12 mouse cellular contexts compared by ENCODE assay signal in the genomic region with DNA sequence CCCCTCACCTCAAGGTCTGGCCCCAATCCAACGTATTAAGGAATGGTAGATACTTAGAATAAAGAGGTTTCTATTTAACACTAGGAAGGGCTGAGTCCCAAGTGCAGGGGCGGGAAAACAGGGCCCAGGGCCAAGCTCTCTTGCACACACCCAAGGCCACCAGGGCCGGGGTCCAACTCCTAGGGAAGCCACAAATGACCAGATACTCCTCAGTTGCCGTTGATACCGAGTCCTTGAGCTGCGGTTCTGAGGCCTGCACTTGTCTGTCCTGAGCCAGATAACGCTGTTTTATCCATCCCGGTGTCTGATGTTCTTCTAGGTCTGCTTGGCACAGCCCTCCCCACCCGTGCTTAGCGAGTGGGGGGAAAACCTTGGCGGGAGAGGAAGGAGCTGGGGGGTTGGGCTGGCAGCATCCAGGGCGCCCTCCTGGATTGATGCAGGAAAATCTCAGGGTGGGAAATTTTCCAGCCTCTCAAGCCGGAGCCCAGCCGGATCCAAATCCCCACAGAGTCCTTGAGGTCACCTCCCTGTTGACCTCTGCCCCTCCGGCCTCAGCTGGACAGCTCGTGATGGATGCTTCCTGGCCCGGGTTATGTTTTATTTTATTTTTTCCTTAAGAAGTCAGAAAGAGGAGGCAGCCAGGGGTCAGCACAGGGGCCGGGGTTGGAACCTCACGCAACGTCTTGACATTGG. TPM values are rescaled to one million over a fixed set of nuclear protein-coding genes. Genes with fewer than 3 reads are reported as not detected.
A peak's percentile ranks its signal among the peaks of the same experiment; 100 is the strongest.
DNase-seq lines count a peak whose midpoint lies in the region; ATAC-seq and TF ChIP-seq lines count a peak whose summit lies in the region.
"Had no signal": no experiment of that assay in that cellular context is flagged by ENCODE, and none has a peak within 500 bp of the region (broad histone marks: within the 10 kb centered on the region; RNA-seq: fewer than 3 reads in every experiment).

No protein-coding gene starts in this region.

- H3K9me3 ChIP-seq in heart, embryonic 10.5 days = no peaks in the 10 kb centered on the region
- H3K9me3 ChIP-seq in lung, postnatal 0 days (ENCODE audit: low read length) = no peaks in the 10 kb centered on the region
- H3K9me3 ChIP-seq: hindbrain, embryonic 13.5 days had no signal

- H3K9ac ChIP-seq in lung, postnatal 0 days (replicated peaks; ENCODE audit: low read depth) = no peak overlapping the region
- H3K9ac ChIP-seq: hindbrain, embryonic 13.5 days had no signal

- no peak overlapping the region for H3K27ac ChIP-seq in heart, embryonic 10.5 days
- H3K27ac ChIP-seq in lung, postnatal 0 days (ENCODE audit: low read length) = no peak overlapping the region
- no peak overlapping the region for H3K27ac ChIP-seq in left cerebral cortex, adult 2 months
- H3K27ac ChIP-seq: hindbrain, embryonic 13.5 days had no signal

- H3K36me3 ChIP-seq in heart, embryonic 10.5 days = peaks cover 6% of the 10 kb centered on the region; the same call in 1 of the 2 replicates
- H3K36me3 ChIP-seq in lung, postnatal 0 days (ENCODE audit: insufficient read depth, low read length) = no peaks in the 10 kb centered on the region
- H3K36me3 ChIP-seq: hindbrain, embryonic 13.5 days had no signal

- intact Hi-C loops in heart, postnatal 10 days (cut with DNase I) = no loop called here
- intact Hi-C loops in left cerebral cortex, adult 2 months (cut with DNase I) = no loop called here

- peaks cover 32% of the 10 kb centered on the region for H3K27me3 ChIP-seq in heart, embryonic 10.5 days (ENCODE audit: insufficient read depth, poor library complexity, severe bottlenecking)
- no peaks in the 10 kb centered on the region for H3K27me3 ChIP-seq in lung, postnatal 0 days (replicated peaks; ENCODE audit: insufficient read depth, low read length)

- no peak for TF ChIP-seq EP300 in lung, postnatal 0 days (IDR thresholded peaks at IDR 0.05)

- no peak overlapping the region for H3K4me3 ChIP-seq in heart, embryonic 10.5 days
- no peak overlapping the region for H3K4me3 ChIP-seq in lung, postnatal 0 days (ENCODE audit: low read depth, low read length)
- H3K4me3 ChIP-seq in left cerebral cortex, adult 2 months = no peak overlapping the region
- H3K4me3 ChIP-seq: hindbrain, embryonic 13.5 days had no signal

- ATAC-seq in lung, postnatal 0 days = peak; percentile 30; the same call in 1 of the 2 replicates
- no peak for ATAC-seq in cerebellum, adult (ENCODE audit: insufficient number of reproducible peaks, low FRiP score, low TSS enrichment)
- ATAC-seq: activated CD4-positive, CD25-positive, alpha-beta regulatory T cell, adult 4 months had no signal

- 64% methylated on average over 20 of the region's 20 CpGs for WGBS in heart, embryonic 10.5 days
- 23% methylated on average over 20 of the region's 20 CpGs for WGBS in lung, postnatal 0 days

- DNase-seq in heart, postnatal 10 days = peak; percentile 47 to 56
- no peak for DNase-seq in heart, embryonic 10.5 days (ENCODE audit: low spot score)
- DNase-seq in NIH3T3 (ENCODE audit: low read depth) = peak; percentile 26
- DNase-seq in embryo, embryonic 9.5 days (ENCODE audit: extremely low spot score) = peak; percentile 41
- peak; percentile 64 for DNase-seq in lung, postnatal 0 days (ENCODE audit: low spot score)
- DNase-seq in left cerebral cortex, adult 2 months (ENCODE audit: extremely low spot score in 1 of 2, low spot score in 2 of 2) = no peak
- no peak for DNase-seq in cerebellum, postnatal 25 days
- DNase-seq: right cerebral cortex, adult 18-20 months; thymus, adult 2 months had no signal

- no peak for TF ChIP-seq CTCF in lung, postnatal 0 days (IDR thresholded peaks at IDR 0.05)
- no peak for TF ChIP-seq CTCF in left cerebral cortex, adult 2 months (IDR thresholded peaks at IDR 0.05)

- H3K4me1 ChIP-seq in heart, embryonic 10.5 days = peaks cover 23% of the 10 kb centered on the region
- no peaks in the 10 kb centered on the region for H3K4me1 ChIP-seq in lung, postnatal 0 days (ENCODE audit: insufficient read depth, low read depth, low read length)

- no peak overlapping the region for H3K4me2 ChIP-seq in lung, postnatal 0 days (replicated peaks; ENCODE audit: low read depth, low read length)
- H3K4me2 ChIP-seq: hindbrain, embryonic 13.5 days had no signal

RNA-seq across cellular contexts. Expression of gene Bloc1s3, which starts 12.5 kb away (rescaled TPM):
- 1 to 10 TPM; 2.3 to 3.2 TPM for total RNA-seq in heart, postnatal 10 days (2021)
- 1.5 and 2.0 TPM in 2 replicates for polyA plus RNA-seq in heart, embryonic 10.5 days (2016; fragmentation: Nextera tagmentation; extraction: Ambion mirVana)
- polyA plus RNA-seq in lung, postnatal 0 days (2015; fragmentation: Nextera tagmentation; extraction: Ambion mirVana) = 2.6 and 3.0 TPM in 2 replicates
- 1 to 10 TPM; 6.7 to 7.9 TPM for total RNA-seq in left cerebral cortex, adult 2 months (2021)

RNA-seq across cellular contexts. Expression of gene Trappc6a, which starts 12.5 kb away (rescaled TPM):
- 10 to 100 TPM; 43.1 to 53.1 TPM for total RNA-seq in heart, postnatal 10 days (2021)
- 95.3 and 107 TPM in 2 replicates for polyA plus RNA-seq in heart, embryonic 10.5 days (2016; fragmentation: Nextera tagmentation; extraction: Ambion mirVana)
- polyA plus RNA-seq in lung, postnatal 0 days (2015; fragmentation: Nextera tagmentation; extraction: Ambion mirVana) = 85.5 and 91.9 TPM in 2 replicates
- total RNA-seq in left cerebral cortex, adult 2 months (2021) = 10 to 100 TPM; 16.6 to 18.4 TPM

RNA-seq across cellular contexts. Expression of gene Nkpd1, which starts 22.0 kb away (rescaled TPM):
- total RNA-seq in heart, postnatal 10 days (2021) = not detected
- 0.09 and 0.14 TPM in 2 replicates for polyA plus RNA-seq in heart, embryonic 10.5 days (2016; fragmentation: Nextera tagmentation; extraction: Ambion mirVana)
- polyA plus RNA-seq in lung, postnatal 0 days (2015; fragmentation: Nextera tagmentation; extraction: Ambion mirVana) = 0.05 and 0.15 TPM in 2 replicates
- under 1 TPM; 0.44 to 0.84 TPM for total RNA-seq in left cerebral cortex, adult 2 months (2021)
- polyA plus RNA-seq: activated CD4-positive, CD25-positive, alpha-beta regulatory T cell, adult 4 months had no signal

RNA-seq across cellular contexts. Expression of gene Exoc3l2, which starts 32.5 kb away (rescaled TPM):
- 1 to 10 TPM in 1 of 2 experiments, under 1 TPM in 1; 0.81 to 1.0 TPM for total RNA-seq in heart, postnatal 10 days (2021)
- polyA plus RNA-seq in heart, embryonic 10.5 days (2016; fragmentation: Nextera tagmentation; extraction: Ambion mirVana) = 1.8 and 2.5 TPM in 2 replicates
- polyA plus RNA-seq in lung, postnatal 0 days (2015; fragmentation: Nextera tagmentation; extraction: Ambion mirVana) = 1.1 and 1.4 TPM in 2 replicates
- under 1 TPM; 0.26 to 0.36 TPM for total RNA-seq in left cerebral cortex, adult 2 months (2021)
- polyA plus RNA-seq: activated CD4-positive, CD25-positive, alpha-beta regulatory T cell, adult 4 months had no signal

RNA-seq across cellular contexts. Expression of gene Mark4, which starts 37.0 kb away (rescaled TPM):
- total RNA-seq in heart, postnatal 10 days (2021) = 10 to 100 TPM; 26.6 to 26.8 TPM
- 7.0 and 8.9 TPM in 2 replicates for polyA plus RNA-seq in heart, embryonic 10.5 days (2016; fragmentation: Nextera tagmentation; extraction: Ambion mirVana)
- 7.4 and 7.9 TPM in 2 replicates for polyA plus RNA-seq in lung, postnatal 0 days (2015; fragmentation: Nextera tagmentation; extraction: Ambion mirVana)
- total RNA-seq in left cerebral cortex, adult 2 months (2021) = 10 to 100 TPM; 79.1 to 79.5 TPM

Comparison
In these comparisons a context has a peak if more than half of its experiments do, and no peak if none do; other contexts are left out.
1. DNase-seq: peak in heart, postnatal 10 days (2 of 2), NIH3T3 (single experiment), embryo, embryonic 9.5 days (single experiment) and lung, postnatal 0 days (single experiment); none in heart, embryonic 10.5 days (single experiment), left cerebral cortex, adult 2 months (0 of 2) and cerebellum, postnatal 25 days (0 of 2).